Comparison of ENCODE assay signal across 18 mouse cellular contexts in the genomic region with DNA sequence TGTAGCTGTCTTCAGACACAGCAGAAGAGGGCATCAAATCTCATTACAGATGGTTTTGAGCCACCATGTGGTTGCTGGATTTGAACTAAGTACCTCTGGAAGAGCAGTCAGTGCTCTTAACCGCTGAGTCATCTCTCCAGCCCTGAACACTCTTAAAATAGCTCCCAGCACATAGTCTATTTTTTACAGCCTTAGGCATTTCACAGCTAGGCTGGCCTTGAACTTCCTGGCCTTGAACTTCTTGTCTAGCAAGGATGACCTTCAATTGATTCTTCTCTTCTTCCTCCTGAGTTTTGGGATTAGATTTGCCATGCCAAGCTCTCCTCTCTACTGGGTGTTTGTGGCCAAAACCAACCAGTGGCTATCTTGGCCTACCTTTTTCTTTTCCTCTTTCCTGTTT. TPM values are rescaled to one million over a fixed set of nuclear protein-coding genes. Genes with fewer than 3 reads are reported as not detected.
DNase-seq lines count a peak whose midpoint lies in the region; ATAC-seq and TF ChIP-seq lines count a peak whose summit lies in the region.
"Had no signal": no experiment of that assay in that cellular context is flagged by ENCODE, and none has a peak within 500 bp of the region (broad histone marks: within the 10 kb centered on the region; RNA-seq: fewer than 3 reads in every experiment).

No protein-coding gene starts in this region.

- H3K9me3 ChIP-seq in heart, embryonic 13.5 days: no peaks in the 10 kb centered on the region
- H3K9me3 ChIP-seq in liver, embryonic 14.5 days (ENCODE audit: control insufficient read depth, low read length): peaks cover 6% of the 10 kb centered on the region; the same call in 1 of the 2 replicates
- H3K9me3 ChIP-seq: heart, embryonic 15.5 days; hindbrain, embryonic 12.5 days; limb, embryonic 12.5 days had no signal

- no peaks in the 10 kb centered on the region for H3K27me3 ChIP-seq in heart, embryonic 13.5 days (replicated peaks)
- H3K27me3 ChIP-seq in liver, embryonic 14.5 days (ENCODE audit: control insufficient read depth, insufficient read depth, low read length): no peaks in the 10 kb centered on the region
- H3K27me3 ChIP-seq: heart, embryonic 15.5 days; hindbrain, embryonic 12.5 days; limb, embryonic 12.5 days had no signal

- H3K4me3 ChIP-seq in heart, embryonic 13.5 days: no peak overlapping the region
- H3K4me3 ChIP-seq in liver, embryonic 14.5 days (ENCODE audit: insufficient read depth in 1 of 2, low read depth in 2 of 2, low read length in 2 of 2): 0 out of 4 replicates have a peak overlapping the region, but pooled peaks have one; percentile 10 to 16
- H3K4me3 ChIP-seq: heart, embryonic 15.5 days; hindbrain, embryonic 12.5 days; limb, embryonic 12.5 days had no signal

- 53% methylated on average over 1 of the region's 1 CpGs for WGBS in heart, embryonic 13.5 days
- 67% methylated on average over 1 of the region's 1 CpGs for WGBS in liver, embryonic 14.5 days (ENCODE audit: insufficient replicate concordance)

- no peak overlapping the region for H3K27ac ChIP-seq in heart, embryonic 13.5 days (replicated peaks)
- H3K27ac ChIP-seq in liver, embryonic 14.5 days: no peak overlapping the region
- H3K27ac ChIP-seq: heart, embryonic 15.5 days; hindbrain, embryonic 12.5 days; limb, embryonic 12.5 days had no signal

- no peak for TF ChIP-seq EP300 in liver, embryonic 14.5 days (IDR thresholded peaks at IDR 0.05; ENCODE audit: low read depth)

- H3K36me3 ChIP-seq in heart, embryonic 13.5 days: peaks cover 51% of the 10 kb centered on the region
- peaks cover 12% of the 10 kb centered on the region for H3K36me3 ChIP-seq in liver, embryonic 14.5 days (replicated peaks; ENCODE audit: control insufficient read depth, insufficient read depth, low read depth)

- H3K4me1 ChIP-seq in heart, embryonic 13.5 days: peaks cover 31% of the 10 kb centered on the region
- H3K4me1 ChIP-seq in liver, embryonic 14.5 days (replicated peaks; ENCODE audit: control insufficient read depth in 2 of 2, insufficient read depth in 2 of 2, low read length in 1 of 2): peaks cover 19 to 26% of the 10 kb centered on the region in 2 experiments

- TF ChIP-seq CTCF in liver, embryonic 14.5 days (IDR thresholded peaks at IDR 0.05; ENCODE audit: low read depth): no peak

- no peak overlapping the region for H3K9ac ChIP-seq in heart, embryonic 13.5 days
- no peak overlapping the region for H3K9ac ChIP-seq in liver, embryonic 14.5 days (replicated peaks)
- H3K9ac ChIP-seq: heart, embryonic 15.5 days; hindbrain, embryonic 12.5 days; limb, embryonic 12.5 days had no signal

- ATAC-seq in heart, embryonic 13.5 days (ENCODE audit: extremely low read depth, insufficient number of reproducible peaks, low FRiP score, low TSS enrichment): no peak
- no peak for ATAC-seq in liver, embryonic 14.5 days (ENCODE audit: insufficient read depth)
- no peak for ATAC-seq in CD4-positive, CD25-positive, alpha-beta regulatory T cell, adult 4 months
- ATAC-seq: forebrain, embryonic 16.5 days; intestine, postnatal 0 days had no signal

- H3K4me2 ChIP-seq in heart, embryonic 13.5 days: peak overlapping the region; percentile 74
- H3K4me2 ChIP-seq in liver, embryonic 14.5 days (ENCODE audit: low read depth): peak overlapping the region; percentile 66

- no peak for DNase-seq in heart, postnatal 4 days
- DNase-seq in 416B (ENCODE audit: low read depth): peak; percentile 66
- peak; percentile 91 for DNase-seq in ES-CJ7 (ENCODE audit: low read depth, low spot score)
- DNase-seq in liver, embryonic 14.5 days (ENCODE audit: low read depth in 3 of 3, low spot score in 3 of 3): no peak
- DNase-seq in cerebellum, adult 18-20 months: no peak
- DNase-seq: gastrocnemius, postnatal 14 days; kidney, postnatal 25 days; layer of hippocampus, postnatal 36 days; lung, postnatal 14 days; midbrain, embryonic 14.5 days; thymus, adult 2 months had no signal

RNA-seq across cellular contexts. Expression of a gene that starts 2.6 kb away (rescaled TPM):
- polyA plus RNA-seq in heart, embryonic 13.5 days (2015; fragmentation: Nextera tagmentation; extraction: Ambion mirVana): 24.4 and 26.9 TPM in 2 replicates
- total RNA-seq in heart, postnatal 4 days (2021): 10 to 100 TPM; 20.9 to 24.8 TPM
- polyA plus RNA-seq in liver, embryonic 14.5 days (2012; rRNA removed): 3.2 and 5.0 TPM in 2 replicates
- 22.3 and 23.6 TPM in 2 replicates for polyA plus RNA-seq in liver, embryonic 14.5 days (2014; fragmentation: Nextera tagmentation; extraction: Ambion mirVana)
- 100 to 1,000 TPM; 268 to 366 TPM for polyA plus RNA-seq in CD4-positive, CD25-positive, alpha-beta regulatory T cell, adult 4 months (2017; shearing (Covaris generic))

Comparison
In these comparisons a context has a peak if more than half of its experiments do, and no peak if none do; other contexts are left out.
1. DNase-seq: peak in 416B (single experiment) and ES-CJ7 (single experiment); none in heart, postnatal 4 days (single experiment), liver, embryonic 14.5 days (0 of 3) and cerebellum, adult 18-20 months (0 of 2).